Mouse (Mus musculus): ENCODE measurements at regions not wholly inside any gene's neighbourhood (a gene's known extent, or its start where the extent isn't known, plus 50 kb on each side); places are given as distances from the start of the nearest gene placed in this dataset.

DNA sequence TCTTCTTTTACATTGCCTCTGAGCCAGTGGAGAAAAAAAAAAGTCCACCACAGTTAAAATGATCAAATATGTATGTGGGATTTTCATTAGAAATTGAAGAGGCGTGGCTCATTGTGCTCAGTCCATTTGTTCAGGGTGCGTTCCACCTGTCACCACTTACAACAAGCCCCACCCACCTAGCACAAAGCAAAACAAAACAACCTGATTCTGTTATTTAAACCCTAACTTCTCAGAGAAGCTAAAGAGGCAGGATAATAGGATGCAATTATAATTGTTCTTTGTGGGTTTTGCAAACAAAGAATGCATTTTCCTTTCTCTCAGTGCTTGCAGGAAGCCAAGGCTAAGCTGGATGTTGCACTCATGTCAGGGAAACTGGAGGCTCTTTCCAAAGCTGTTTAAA lies 271.8 kb downstream of the Tgfb2 start:
- no peaks in the 10 kb centered on the region for H3K9me3 ChIP-seq (replicated peaks; ENCODE audit: insufficient read depth, low read length)
- TF ChIP-seq ZC3H11A (IDR thresholded peaks at IDR 0.05; ENCODE audit: low read depth, low read length) (no peak), MAZ (IDR thresholded peaks at IDR 0.05; ENCODE audit: low read depth, low read length) (no peak), CTCF (IDR thresholded peaks at IDR 0.05 in 2 of 3, conservative IDR thresholded peaks at IDR 0.05 in 1 of 3; ENCODE audit: control insufficient read depth in 1 of 3, insufficient read depth in 1 of 3, low read depth in 2 of 3, low read length in 3 of 3, poor library complexity in 1 of 3, severe bottlenecking in 1 of 3) (no peak), UBTF (IDR thresholded peaks at IDR 0.05; ENCODE audit: borderline replicate concordance, insufficient read depth, low read depth, low read length) (no peak), USF2 (IDR thresholded peaks at IDR 0.05; ENCODE audit: borderline replicate concordance in 1 of 2, insufficient read depth in 1 of 2, low read depth in 1 of 2, low read length in 2 of 2) (no peak), CHD2 (IDR thresholded peaks at IDR 0.05; ENCODE audit: low read length) (no peak), RCOR1 (IDR thresholded peaks at IDR 0.05; ENCODE audit: low read depth, low read length) (no peak), ELF1 (IDR thresholded peaks at IDR 0.05; ENCODE audit: low read depth, low read length) (no peak), ETS1 (IDR thresholded peaks at IDR 0.05; ENCODE audit: low read depth, low read length) (no peak), TBP (IDR thresholded peaks at IDR 0.05; ENCODE audit: low read depth, low read length) (no peak), USF1 (IDR thresholded peaks at IDR 0.05; ENCODE audit: low read depth, low read length) (no peak), GATA1 (IDR thresholded peaks at IDR 0.05; ENCODE audit: low read depth, low read length) (no peak)
- H3K79me2 ChIP-seq (ENCODE audit: control insufficient read depth, insufficient read depth, low read length, poor library complexity), result no peaks in the 10 kb centered on the region
- H3K27ac ChIP-seq (ENCODE audit: control insufficient read depth, low read depth, low read length), result no peak overlapping the region
- no peak overlapping the region for H3K4me3 ChIP-seq (ENCODE audit: control insufficient read depth in 1 of 2, insufficient read depth in 1 of 2, low read depth in 2 of 2, low read length in 2 of 2)
- H3K9ac ChIP-seq (ENCODE audit: control insufficient read depth, low read depth, low read length, poor library complexity, severe bottlenecking), result no peak overlapping the region
- no peaks in the 10 kb centered on the region for H3K36me3 ChIP-seq (ENCODE audit: control insufficient read depth in 1 of 2, insufficient read depth in 2 of 2, low read length in 2 of 2)
- H3K4me1 ChIP-seq (ENCODE audit: control insufficient read depth in 1 of 2, insufficient read depth in 2 of 2, low read length in 2 of 2), result no peaks in the 10 kb centered on the region
- no peaks in the 10 kb centered on the region for H3K27me3 ChIP-seq (ENCODE audit: control insufficient read depth in 1 of 2, insufficient read depth in 2 of 2, low read length in 2 of 2)
- no peak for DNase-seq (ENCODE audit: low read depth, low spot score)

DNA sequence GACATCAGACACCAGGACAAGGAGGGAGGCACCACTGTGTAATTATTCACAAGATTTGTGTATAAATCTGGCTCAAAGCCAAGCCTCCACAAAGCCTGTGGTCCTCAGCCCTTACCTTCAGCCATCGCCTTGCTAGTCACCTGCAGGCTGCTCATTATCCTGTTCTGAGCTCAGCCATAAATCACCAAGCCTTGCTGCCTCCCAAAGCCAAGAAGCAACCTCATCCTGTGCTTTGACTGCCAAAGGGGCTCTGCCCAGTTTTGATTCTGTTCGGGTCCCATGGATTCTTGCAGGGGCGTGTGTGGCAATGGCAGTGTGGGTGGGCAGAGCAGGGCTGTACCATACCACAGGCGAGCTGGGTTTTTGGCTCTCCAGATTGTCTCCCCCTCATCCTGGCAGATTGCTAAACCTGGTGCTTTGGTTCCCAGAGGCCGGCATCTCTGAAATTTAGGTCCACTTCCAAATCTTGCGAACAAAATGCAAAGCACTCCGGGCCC lies 272.6 kb downstream of the Tgfb2 start:
- H3K9ac ChIP-seq (ENCODE audit: control insufficient read depth, low read depth, low read length, poor library complexity, severe bottlenecking), result no peak overlapping the region
- no peak for DNase-seq (ENCODE audit: low read depth, low spot score)
- no peak overlapping the region for H3K27ac ChIP-seq (ENCODE audit: control insufficient read depth, low read depth, low read length)
- H3K79me2 ChIP-seq (ENCODE audit: control insufficient read depth, insufficient read depth, low read length, poor library complexity), result no peaks in the 10 kb centered on the region
- no peaks in the 10 kb centered on the region for H3K9me3 ChIP-seq (replicated peaks; ENCODE audit: insufficient read depth, low read length)
- H3K27me3 ChIP-seq (ENCODE audit: control insufficient read depth in 1 of 2, insufficient read depth in 2 of 2, low read length in 2 of 2), result no peaks in the 10 kb centered on the region
- H3K36me3 ChIP-seq (ENCODE audit: control insufficient read depth in 1 of 2, insufficient read depth in 2 of 2, low read length in 2 of 2), result no peaks in the 10 kb centered on the region
- H3K4me1 ChIP-seq (ENCODE audit: control insufficient read depth in 1 of 2, insufficient read depth in 2 of 2, low read length in 2 of 2), result no peaks in the 10 kb centered on the region
- no peak for TF ChIP-seq ZNF384 (IDR thresholded peaks at IDR 0.05; ENCODE audit: low read depth, low read length)
- no peak overlapping the region for H3K4me3 ChIP-seq (ENCODE audit: control insufficient read depth in 1 of 2, insufficient read depth in 1 of 2, low read depth in 2 of 2, low read length in 2 of 2)

DNA sequence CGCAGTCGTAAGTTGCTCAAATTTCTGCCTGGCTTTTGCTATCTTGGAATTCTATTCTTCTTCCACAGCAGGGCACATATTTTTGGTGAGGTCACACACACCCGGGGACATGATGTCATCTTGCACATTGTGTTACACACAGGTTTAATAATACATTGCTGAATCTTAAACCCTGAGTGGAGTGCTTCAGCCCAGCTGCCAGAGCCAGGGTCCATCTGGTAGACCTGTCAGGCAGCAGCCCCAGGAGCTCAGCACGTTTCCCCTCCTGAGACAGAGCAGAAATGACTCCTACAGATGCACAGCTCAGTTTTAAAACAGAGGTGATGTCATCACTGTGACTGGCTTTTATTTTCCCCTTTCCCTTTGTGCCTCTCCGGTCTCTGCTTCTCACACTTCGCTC lies 280.4 kb downstream of the Tgfb2 start:
- Histone ChIP-seq H3K4me3 (ENCODE audit: control insufficient read depth in 1 of 2, insufficient read depth in 1 of 2, low read depth in 2 of 2, low read length in 2 of 2) (no peak overlapping the region), H3K9ac (ENCODE audit: control insufficient read depth, low read depth, low read length, poor library complexity, severe bottlenecking) (no peak overlapping the region), H3K79me2 (ENCODE audit: control insufficient read depth, insufficient read depth, low read length, poor library complexity) (no peaks in the 10 kb centered on the region), H3K9me3 (replicated peaks; ENCODE audit: insufficient read depth, low read length) (no peaks in the 10 kb centered on the region), H3K27me3 (ENCODE audit: control insufficient read depth in 1 of 2, insufficient read depth in 2 of 2, low read length in 2 of 2) (no peaks in the 10 kb centered on the region), H3K4me1 (ENCODE audit: control insufficient read depth in 1 of 2, insufficient read depth in 2 of 2, low read length in 2 of 2) (no peaks in the 10 kb centered on the region), H3K36me3 (ENCODE audit: control insufficient read depth in 1 of 2, insufficient read depth in 2 of 2, low read length in 2 of 2) (no peaks in the 10 kb centered on the region), H3K27ac (ENCODE audit: control insufficient read depth, low read depth, low read length) (no peak overlapping the region)
- DNase-seq (ENCODE audit: low read depth, low spot score), result no peak
- TF ChIP-seq MEF2A (IDR thresholded peaks at IDR 0.05; ENCODE audit: extremely low read depth, insufficient replicate concordance, low read depth, low read length, poor library complexity, severe bottlenecking) (no peak), TAL1 (IDR thresholded peaks at IDR 0.05; ENCODE audit: low read length) (no peak), ZKSCAN1 (IDR thresholded peaks at IDR 0.05; ENCODE audit: low read depth, low read length) (no peak), E2F4 (IDR thresholded peaks at IDR 0.05; ENCODE audit: borderline replicate concordance, low read depth, low read length) (no peak), MYB (IDR thresholded peaks at IDR 0.05; ENCODE audit: low read depth, low read length) (no peak), JUND (IDR thresholded peaks at IDR 0.05; ENCODE audit: low read depth, low read length) (no peak), MYC (IDR thresholded peaks at IDR 0.05; ENCODE audit: low read depth, low read length) (no peak), MXI1 (IDR thresholded peaks at IDR 0.05; ENCODE audit: low read depth, low read length) (no peak)

Data from MEL (cell line).